Mouse (Mus musculus): Measurements from ENCODE around the gene Ak6. TPM values are rescaled to one million over a fixed set of nuclear protein-coding genes. Genes with fewer than 3 reads are reported as not detected.

Ak6 gene
- 10 to 100 TPM; 58.7 to 59.1 TPM for total RNA-seq (2021)

DNA sequence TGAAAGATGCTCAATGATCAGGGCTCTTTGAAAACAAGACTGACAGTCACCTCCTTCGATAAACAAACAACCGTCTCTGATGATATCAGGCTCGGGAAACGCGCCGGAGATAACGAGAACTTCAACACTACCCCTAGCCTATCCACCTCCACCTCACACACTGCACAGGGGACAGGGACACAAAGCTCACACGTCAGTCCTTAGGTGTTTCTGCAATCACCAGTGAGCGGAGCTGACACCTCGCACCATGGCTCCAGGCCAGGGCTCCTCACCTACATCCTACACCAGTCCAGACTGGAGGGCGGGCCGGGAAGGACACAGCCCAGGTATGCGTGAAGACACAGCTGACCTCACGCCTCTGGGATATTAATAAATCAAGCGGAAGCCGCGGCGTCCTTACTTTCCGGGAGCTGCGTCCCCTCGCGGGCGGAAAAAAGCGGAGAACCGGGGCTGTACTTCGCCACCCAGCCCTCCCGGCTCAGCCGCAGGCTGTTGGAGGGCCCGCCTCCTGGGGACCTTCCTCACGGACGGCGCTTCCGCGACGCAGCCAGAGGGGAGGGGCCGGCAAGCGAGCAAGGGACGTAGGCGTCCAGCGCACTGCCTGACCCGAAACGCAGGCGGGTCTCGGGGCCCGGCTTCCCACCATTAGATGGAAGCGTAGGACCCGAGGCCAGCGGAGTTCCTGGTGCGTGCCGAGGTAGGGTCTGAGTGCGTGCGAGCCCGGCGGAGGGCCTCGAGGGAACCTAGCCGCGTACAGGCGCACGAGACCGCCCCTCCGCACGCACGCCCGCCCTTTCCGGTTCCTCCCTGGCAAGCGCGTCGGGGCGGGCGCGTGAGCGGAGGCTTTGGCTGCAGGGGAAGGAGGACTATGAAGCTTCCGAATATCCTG, at the start of gene Ak6, which contains the start of gene Rad17:
TSS of gene Ak6 (plus strand) at position 430 of the 889 bp plus-strand sequence.
TSS of gene Rad17 (minus strand) at position 502 of the 889 bp plus-strand sequence.
- intact Hi-C loops (cut with DNase I) = loop anchor here (2.0 to 10.0 kb wide), 5 partner anchors 80 to 1296 kb away; partner anchors contain the start of genes Bdp1, Cdk7, Gtf2h2 and Serf1
- peak; percentile 99 for DNase-seq

GRCm38 (mm10) chr13:100601034-100601433, 49.7 kb upstream of the Ak6 start:
- intact Hi-C loops (cut with DNase I) = no loop called here

GRCm38 (mm10) chr13:100602239-100602902, 48.4 kb upstream of the Ak6 start:
- DNase-seq = no peak
- intact Hi-C loops (cut with DNase I) = no loop called here

More at GRCm38 (mm10) chr13:100601034-100601433, 49.7 kb upstream of the Ak6 start:
- peak in 1 of 2 experiments; percentile 9 for DNase-seq

DNA sequence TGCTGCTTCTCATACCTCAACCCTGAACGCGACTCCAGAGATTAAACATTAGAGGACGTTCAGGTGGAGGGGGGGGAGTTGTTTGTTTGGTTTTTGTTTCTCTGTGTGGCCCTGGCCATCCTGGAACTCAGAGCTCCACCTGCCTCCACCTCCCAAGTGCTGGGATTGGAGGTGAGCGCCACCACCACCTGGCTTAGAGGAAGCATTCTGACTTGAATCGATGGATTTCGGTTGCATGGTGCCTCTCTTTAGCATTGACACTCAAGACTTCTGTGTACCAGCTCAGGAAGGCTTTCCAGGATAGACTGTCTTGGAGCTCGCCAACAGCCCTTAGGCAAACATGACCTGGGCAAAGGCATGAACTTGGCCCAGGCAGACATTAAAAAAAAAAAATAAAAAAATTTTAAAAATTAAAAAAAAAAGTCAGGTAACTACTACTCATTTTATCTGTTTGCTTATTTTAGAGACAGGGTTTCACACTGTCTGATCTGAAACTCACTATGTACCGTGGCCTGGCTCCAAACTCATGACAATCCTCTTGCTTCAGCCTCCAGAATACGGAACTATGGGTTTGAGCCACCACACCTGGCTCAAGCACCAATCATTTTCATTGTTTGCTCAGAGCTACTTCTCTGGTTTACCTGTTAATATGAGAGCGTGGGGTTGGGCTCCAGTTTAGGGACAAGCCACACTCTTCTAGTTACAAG, 47.6 kb upstream of the Ak6 start:
- DNase-seq = no peak
- intact Hi-C loops (cut with DNase I) = no loop called here

GRCm38 (mm10) chr13:100603738-100604095, 47.1 kb upstream of the Ak6 start:
- no peak for DNase-seq
- intact Hi-C loops (cut with DNase I) = no loop called here

GRCm38 (mm10) chr13:100605845-100606244, 44.9 kb upstream of the Ak6 start:
- DNase-seq = no peak
- intact Hi-C loops (cut with DNase I) = no loop called here

- intact Hi-C loops (cut with DNase I) = no loop called here
- DNase-seq = no peak
Measured at GRCm38 (mm10) chr13:100607756-100608155, 43.0 kb upstream of the Ak6 start.

DNA sequence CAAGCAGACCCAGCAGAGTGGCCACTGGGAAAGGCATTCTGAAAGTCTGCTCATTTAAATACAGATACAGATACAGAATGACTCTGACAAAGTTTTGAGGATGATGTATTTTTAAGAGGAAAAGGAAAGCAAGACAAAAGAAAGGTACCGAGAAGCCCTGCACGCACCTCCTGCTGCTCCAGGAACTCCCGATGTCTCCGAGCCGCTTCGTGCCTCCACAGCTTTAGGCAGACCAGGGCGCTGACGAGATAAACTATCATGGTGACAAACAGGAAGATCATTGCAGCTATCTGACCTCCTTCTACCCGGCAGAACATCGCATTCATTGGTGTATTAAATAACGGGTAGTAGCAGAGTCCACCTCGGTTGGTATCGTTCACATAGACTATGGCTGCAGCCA, 39.5 kb upstream of the Ak6 start:
- intact Hi-C loops (cut with DNase I) = no loop called here
- DNase-seq = no peak

- intact Hi-C loops (cut with DNase I) = no loop called here
- no peak for DNase-seq
Measured at GRCm38 (mm10) chr13:100612251-100612650, 38.5 kb upstream of the Ak6 start.

- intact Hi-C loops (cut with DNase I) = no loop called here
- DNase-seq = no peak
Measured at GRCm38 (mm10) chr13:100612903-100613302, 37.9 kb upstream of the Ak6 start.

- intact Hi-C loops (cut with DNase I) = no loop called here
- peak; percentile 26 to 29 for DNase-seq
Measured at GRCm38 (mm10) chr13:100616181-100617087, 34.3 kb upstream of the Ak6 start, which contains the start of gene Marveld2. Gene Marveld2 (minus strand): TSS chr13:100616971.

- no peak for DNase-seq
- intact Hi-C loops (cut with DNase I) = no loop called here
Measured at GRCm38 (mm10) chr13:100617583-100617982, 33.2 kb upstream of the Ak6 start.

DNA sequence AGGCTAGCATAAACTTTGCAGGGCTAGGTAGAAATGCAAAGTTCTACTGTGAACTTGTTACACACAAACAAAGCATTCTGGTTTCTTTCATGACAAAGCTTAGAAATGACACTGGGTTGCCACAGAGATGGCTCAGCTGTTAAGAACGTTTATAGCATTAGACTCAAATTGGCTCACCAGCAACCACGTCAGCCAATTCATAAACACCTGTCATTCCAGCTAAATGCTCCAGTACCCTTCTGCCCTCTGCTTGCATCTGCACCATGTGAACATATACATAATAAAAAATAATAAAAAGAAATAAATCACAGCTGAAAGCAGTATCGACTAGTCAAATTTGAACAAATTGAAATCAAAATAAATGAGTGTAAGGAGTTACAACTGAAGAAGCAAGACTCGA, 28.5 kb upstream of the Ak6 start:
- intact Hi-C loops (cut with DNase I) = no loop called here
- DNase-seq = no peak

GRCm38 (mm10) chr13:100634106-100634691, 16.6 kb upstream of the Ak6 start:
- intact Hi-C loops (cut with DNase I) = no loop called here
- DNase-seq = no peak

DNA sequence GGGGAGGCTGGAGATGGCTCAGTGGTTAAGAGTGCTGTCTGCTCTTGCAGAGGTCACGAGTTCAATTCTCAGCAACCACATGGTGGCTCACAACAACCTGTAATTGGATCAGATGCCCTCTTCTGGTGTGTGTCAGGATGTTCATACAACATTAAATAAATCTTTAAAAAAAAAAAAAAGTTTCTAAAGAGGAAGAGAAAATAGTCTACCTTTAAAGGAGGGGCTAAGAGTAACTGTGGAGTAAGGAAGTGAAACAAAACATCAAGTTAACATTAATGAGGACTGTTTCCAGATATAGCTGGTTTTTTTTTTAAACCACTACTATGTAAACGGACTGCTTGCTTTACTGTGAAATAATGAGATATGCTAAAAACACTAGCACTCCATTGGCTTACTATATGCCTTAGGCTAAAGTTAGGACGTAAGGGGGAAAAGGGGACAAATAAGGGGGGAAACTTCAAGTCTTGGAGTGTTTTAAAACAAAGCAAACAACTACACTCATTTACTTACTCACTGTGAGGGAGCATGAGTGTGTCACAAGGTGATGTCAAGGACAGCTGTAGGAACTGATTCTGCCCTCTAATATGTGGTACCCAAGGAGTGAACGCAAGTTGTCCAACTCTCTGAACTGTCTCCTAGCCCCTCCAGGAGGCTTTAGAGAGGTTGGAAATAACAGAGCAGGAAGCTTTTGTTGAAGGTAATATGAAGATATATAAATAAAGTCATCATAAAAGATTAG, 8.1 kb upstream of the Ak6 start:
- DNase-seq = no peak
- intact Hi-C loops (cut with DNase I) = no loop called here

DNA sequence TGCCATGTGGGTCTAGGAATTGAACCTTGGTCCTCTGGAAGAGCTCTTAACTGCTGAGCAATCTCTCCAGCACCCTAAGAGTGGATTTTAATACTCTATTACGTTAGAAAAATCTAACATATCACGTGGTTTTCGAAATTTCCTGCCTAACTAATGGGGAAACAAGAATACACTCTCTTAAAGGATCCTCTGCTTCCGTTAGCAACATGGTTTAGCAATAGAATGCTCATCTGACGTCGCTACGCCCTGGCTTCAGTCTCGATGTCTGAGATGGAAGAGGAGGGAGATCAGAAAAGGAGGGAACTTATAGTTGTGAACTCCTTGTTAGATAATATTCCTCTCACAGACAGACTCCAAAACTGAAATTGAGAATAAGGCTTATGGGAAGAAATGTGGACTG, 2.6 kb upstream of the Ak6 start:
- intact Hi-C loops (cut with DNase I) = no loop called here
- DNase-seq = no peak

- intact Hi-C loops (cut with DNase I) = loop anchor here (2.0 to 10.0 kb wide), 5 partner anchors 79 to 1297 kb away; partner anchors contain the start of genes Bdp1, Cdk7, Gtf2h2 and Serf1
- no peak for DNase-seq
Measured at GRCm38 (mm10) chr13:100651439-100652186, 834 bp downstream of the Ak6 start, which contains the start of gene Taf9. Gene Taf9 (plus strand): TSS chr13:100651579.

DNA sequence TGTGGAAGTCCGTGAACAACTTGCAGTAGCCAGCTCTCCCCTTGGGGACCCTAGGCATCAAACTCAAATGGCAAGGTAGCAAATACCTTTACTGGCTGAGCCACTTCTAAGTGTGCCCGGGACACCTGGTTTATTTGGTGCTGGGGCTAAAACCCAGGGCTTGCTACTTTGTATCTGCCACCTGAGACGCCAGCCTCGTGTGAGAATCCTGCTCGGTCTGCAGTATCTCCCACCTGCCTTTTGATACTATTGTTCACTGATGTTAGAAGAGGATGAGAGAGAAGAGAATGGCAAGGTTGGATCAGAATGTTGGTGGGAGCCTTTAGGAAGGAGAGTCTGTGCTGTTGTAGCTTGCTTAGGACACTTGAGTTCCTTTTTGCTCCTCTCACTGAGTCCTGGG, 7.3 kb downstream of the Ak6 start:
- intact Hi-C loops (cut with DNase I) = loop anchor here (10.0 kb wide), 2 partner anchors 553 to 1303 kb away; partner anchors contain the start of genes Bdp1 and Serf1

More for the DNA sequence above, 7.3 kb downstream of the Ak6 start:
- DNase-seq = no peak

All from heart, postnatal 36 days (tissue).